Mouse (Mus musculus) ovary, postnatal 10 days (tissue): Measurements from ENCODE around the gene Celsr2.

Source experiments
- DNase-seq: peaks from one replicate; pipeline ENCODE4 v3.0.0; 2022; ENCODE audit warnings: low spot score

Gene Celsr2

GRCm38 (mm10) chr3:108378875-108379663 lies 36.3 kb downstream of the Celsr2 start:
- no peak for DNase-seq

GRCm38 (mm10) chr3:108372691-108373090 lies 42.7 kb downstream of the Celsr2 start:
- no peak for DNase-seq

- DNase-seq, result no peak
Measured at GRCm38 (mm10) chr3:108372274-108372673, 43.1 kb downstream of the Celsr2 start.

GRCm38 (mm10) chr3:108368721-108369120 lies 46.6 kb downstream of the Celsr2 start:
- DNase-seq, result no peak

GRCm38 (mm10) chr3:108367828-108368227 lies 47.5 kb downstream of the Celsr2 start:
- no peak for DNase-seq

- DNase-seq, result no peak
Measured at GRCm38 (mm10) chr3:108367173-108367572, 48.2 kb downstream of the Celsr2 start.

GRCm38 (mm10) chr3:108364270-108364995 lies 50.9 kb downstream of the Celsr2 start, which contains the start of gene Mybphl:
Gene Mybphl (plus strand): TSS chr3:108364911.
- DNase-seq, result no peak

GRCm38 (mm10) chr3:108363626-108364025 lies 51.7 kb downstream of the Celsr2 start:
- no peak for DNase-seq

- DNase-seq, result no peak
Measured at GRCm38 (mm10) chr3:108360894-108361293, 54.5 kb downstream of the Celsr2 start.

GRCm38 (mm10) chr3:108358445-108358844 lies 56.9 kb downstream of the Celsr2 start:
- no peak for DNase-seq

- DNase-seq, result no peak
Measured at GRCm38 (mm10) chr3:108357051-108357450, 58.3 kb downstream of the Celsr2 start.

- no peak for DNase-seq
Measured at GRCm38 (mm10) chr3:108355245-108355644, 60.1 kb downstream of the Celsr2 start.

GRCm38 (mm10) chr3:108348376-108348775 lies 67.0 kb downstream of the Celsr2 start:
- DNase-seq, result no peak

GRCm38 (mm10) chr3:108345855-108346254 lies 69.5 kb downstream of the Celsr2 start:
- no peak for DNase-seq

- no peak for DNase-seq
Measured at GRCm38 (mm10) chr3:108342185-108342584, 73.2 kb downstream of the Celsr2 start.

- no peak for DNase-seq
Measured at GRCm38 (mm10) chr3:108341040-108341439, 74.3 kb downstream of the Celsr2 start.
